Mouse (Mus musculus): ENCODE measurements at regions not wholly inside any gene's neighbourhood (a gene's known extent, or its start where the extent isn't known, plus 50 kb on each side); places are given as distances from the start of the nearest gene placed in this dataset.

DNA sequence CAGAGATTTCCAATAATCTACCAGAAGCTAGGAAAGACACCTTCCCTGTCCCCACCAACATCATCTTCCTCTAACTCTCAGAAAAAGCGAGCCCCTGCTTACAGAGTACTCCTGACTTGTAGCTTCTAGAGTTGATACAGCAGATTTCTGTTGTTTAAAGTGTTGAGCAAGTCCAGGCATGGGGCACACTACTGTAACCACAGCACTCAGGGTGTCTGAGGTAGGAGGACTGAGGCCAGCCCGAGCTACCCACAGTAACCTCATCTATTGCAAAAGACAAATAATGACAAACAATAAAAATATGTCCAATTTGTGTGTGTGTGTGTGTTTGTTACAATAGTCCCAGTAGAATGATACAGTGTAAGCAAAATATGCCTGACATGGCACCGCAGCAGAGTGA lies 144.3 kb upstream of the Eif4g2 start:
- TF ChIP-seq CTCF (IDR thresholded peaks at IDR 0.05) (no peak), EP300 (IDR thresholded peaks at IDR 0.05) (no peak)

All from lung, postnatal 0 days (tissue).